ENCODE assay signal across 20 mouse cellular contexts in the genomic region with DNA sequence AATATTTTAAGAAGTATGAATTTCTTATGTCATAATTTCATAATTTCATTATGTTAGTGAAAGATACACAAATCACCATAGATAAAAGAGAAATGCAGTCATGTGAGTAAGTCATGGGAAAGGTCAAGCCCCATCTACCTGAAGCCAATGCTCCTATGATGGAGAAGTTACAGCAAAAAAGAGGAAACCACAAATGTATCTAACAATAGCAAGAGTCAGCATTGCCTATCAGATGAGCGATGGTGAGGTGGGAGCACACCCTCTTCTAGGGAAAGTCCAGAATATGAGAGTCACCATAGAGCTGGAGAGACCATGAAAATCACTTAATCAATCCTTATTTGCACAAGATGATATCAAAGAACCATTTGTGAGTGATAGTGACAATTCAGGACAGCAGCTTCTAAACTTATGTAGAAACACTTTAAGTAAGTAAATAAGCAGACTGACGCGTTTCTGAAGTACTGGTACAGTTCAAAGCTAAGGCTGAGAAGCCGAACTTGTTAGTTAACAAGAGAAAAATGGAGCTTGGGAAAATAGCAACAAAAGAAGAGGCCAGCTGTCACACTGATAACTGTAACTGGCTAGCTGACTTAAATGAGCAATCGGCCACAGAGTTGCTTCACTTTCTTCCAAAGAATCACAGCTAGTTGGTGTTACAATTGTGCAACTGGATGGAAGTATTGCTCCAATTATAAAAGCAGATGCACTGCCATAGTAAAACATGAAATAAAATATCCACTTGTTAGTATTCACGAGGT. TPM values are rescaled to one million over a fixed set of nuclear protein-coding genes. Genes with fewer than 3 reads are reported as not detected.
DNase-seq lines count a peak whose midpoint lies in the region; ATAC-seq lines count a peak whose summit lies in the region.
"Had no signal": no experiment of that assay in that cellular context is flagged by ENCODE, and none has a peak within 500 bp of the region (broad histone marks: within the 10 kb centered on the region; RNA-seq: fewer than 3 reads in every experiment).

No protein-coding gene starts in this region.

- DNase-seq in lung, postnatal 14 days, result no peak
- peak; percentile 9 for DNase-seq in NIH3T3 (ENCODE audit: low read depth)
- no peak for DNase-seq in limb, embryonic 10.5 days (ENCODE audit: low spot score)
- no peak for DNase-seq in left cerebral cortex, adult 11 months (ENCODE audit: low spot score)
- DNase-seq: adrenal gland, adult 8-10 months; adrenal gland, postnatal 36 days; cerebellum, adult 11 months; cerebellum, adult 8-10 months; cerebellum, postnatal 14 days; gastrocnemius, adult 2 months; gastrocnemius, postnatal 25 days had no signal

- H3K36me3 ChIP-seq in lung, embryonic 15.5 days, result no peaks in the 10 kb centered on the region
- H3K36me3 ChIP-seq in limb, embryonic 10.5 days, result no peaks in the 10 kb centered on the region
- H3K36me3 ChIP-seq: embryonic facial prominence, embryonic 12.5 days; heart, embryonic 12.5 days; hindbrain, embryonic 10.5 days; hindbrain, embryonic 15.5 days had no signal

- no peak overlapping the region for H3K9ac ChIP-seq in lung, embryonic 15.5 days
- H3K9ac ChIP-seq: embryonic facial prominence, embryonic 12.5 days; forebrain, embryonic 13.5 days; heart, embryonic 12.5 days; hindbrain, embryonic 15.5 days had no signal

- peak overlapping the region; percentile 23; the same call in 1 of the 2 replicates for H3K27ac ChIP-seq in lung, embryonic 15.5 days
- H3K27ac ChIP-seq in limb, embryonic 10.5 days, result no peak overlapping the region
- H3K27ac ChIP-seq: embryonic facial prominence, embryonic 12.5 days; forebrain, embryonic 13.5 days; gastrocnemius, adult 2 months; hindbrain, embryonic 10.5 days; hindbrain, embryonic 15.5 days had no signal

- no peaks in the 10 kb centered on the region for H3K4me1 ChIP-seq in lung, embryonic 15.5 days
- no peaks in the 10 kb centered on the region for H3K4me1 ChIP-seq in limb, embryonic 10.5 days
- H3K4me1 ChIP-seq: embryonic facial prominence, embryonic 12.5 days; forebrain, embryonic 13.5 days; heart, embryonic 12.5 days; hindbrain, embryonic 10.5 days; hindbrain, embryonic 15.5 days had no signal

- H3K9me3 ChIP-seq in lung, embryonic 15.5 days, result no peaks in the 10 kb centered on the region
- H3K9me3 ChIP-seq in limb, embryonic 10.5 days (replicated peaks), result no peaks in the 10 kb centered on the region
- H3K9me3 ChIP-seq: embryonic facial prominence, embryonic 12.5 days; forebrain, embryonic 13.5 days; hindbrain, embryonic 10.5 days; hindbrain, embryonic 15.5 days had no signal

- peak; percentile 84 for ATAC-seq in lung, embryonic 15.5 days (ENCODE audit: borderline replicate concordance, extremely low read depth, low FRiP score, low TSS enrichment)
- 0 out of 2 replicates have a peak, but pooled peaks have one; percentile 29 for ATAC-seq in common myeloid progenitor, adult 5-6 weeks (replicated peaks; ENCODE audit: low read depth, poor library complexity, severe bottlenecking)
- ATAC-seq in granulocyte monocyte progenitor cell, adult 5-6 weeks (replicated peaks; ENCODE audit: poor library complexity, severe bottlenecking), result peak; percentile 95
- ATAC-seq: forebrain, embryonic 13.5 days had no signal

- H3K27me3 ChIP-seq in lung, embryonic 15.5 days, result no peaks in the 10 kb centered on the region
- H3K27me3 ChIP-seq in limb, embryonic 10.5 days (ENCODE audit: low read depth, poor library complexity, severe bottlenecking), result no peaks in the 10 kb centered on the region
- H3K27me3 ChIP-seq: CH12.LX; embryonic facial prominence, embryonic 12.5 days; forebrain, embryonic 13.5 days; heart, embryonic 12.5 days; hindbrain, embryonic 15.5 days had no signal

- no peak overlapping the region for H3K4me2 ChIP-seq in lung, embryonic 15.5 days
- H3K4me2 ChIP-seq: embryonic facial prominence, embryonic 12.5 days; forebrain, embryonic 13.5 days; heart, embryonic 12.5 days; hindbrain, embryonic 15.5 days had no signal

- H3K4me3 ChIP-seq in lung, embryonic 15.5 days, result no peak overlapping the region
- no peak overlapping the region for H3K4me3 ChIP-seq in limb, embryonic 10.5 days
- H3K4me3 ChIP-seq: embryonic facial prominence, embryonic 12.5 days; forebrain, embryonic 13.5 days; gastrocnemius, adult 2 months; heart, embryonic 12.5 days; hindbrain, embryonic 10.5 days; hindbrain, embryonic 15.5 days had no signal

- WGBS in lung, embryonic 15.5 days, result 34% methylated on average over 6 of the region's 6 CpGs
- WGBS in limb, embryonic 10.5 days, result 94% methylated on average over 6 of the region's 6 CpGs

RNA-seq across cellular contexts. Expression of a gene that starts 36.2 kb away (rescaled TPM):
- 111 and 115 TPM in 2 replicates for polyA plus RNA-seq in lung, embryonic 15.5 days (2015; fragmentation: Nextera tagmentation; extraction: Ambion mirVana)
- not detected in 2 replicates for total RNA-seq in common myeloid progenitor, adult 5-6 weeks (2017)
- total RNA-seq in granulocyte monocyte progenitor cell, adult 5-6 weeks (2014; fragmentation: Nextera tagmentation), result not detected in 2 replicates
- not detected in 2 replicates for total RNA-seq in granulocyte monocyte progenitor cell, adult 5-6 weeks (2017)
- polyA plus RNA-seq in limb, embryonic 10.5 days (2016; fragmentation: Nextera tagmentation; extraction: Ambion mirVana), result 26.6 and 29.5 TPM in 2 replicates

Comparison
In these comparisons a context has a peak if more than half of its experiments do, and no peak if none do; other contexts are left out.
1. ATAC-seq: peak in every context shown above with its lines; median percentile 95 in granulocyte monocyte progenitor cell, adult 5-6 weeks; 84 in lung, embryonic 15.5 days; 29 in common myeloid progenitor, adult 5-6 weeks.